ENCODE assay signal across 10 mouse cellular contexts in the genomic region with DNA sequence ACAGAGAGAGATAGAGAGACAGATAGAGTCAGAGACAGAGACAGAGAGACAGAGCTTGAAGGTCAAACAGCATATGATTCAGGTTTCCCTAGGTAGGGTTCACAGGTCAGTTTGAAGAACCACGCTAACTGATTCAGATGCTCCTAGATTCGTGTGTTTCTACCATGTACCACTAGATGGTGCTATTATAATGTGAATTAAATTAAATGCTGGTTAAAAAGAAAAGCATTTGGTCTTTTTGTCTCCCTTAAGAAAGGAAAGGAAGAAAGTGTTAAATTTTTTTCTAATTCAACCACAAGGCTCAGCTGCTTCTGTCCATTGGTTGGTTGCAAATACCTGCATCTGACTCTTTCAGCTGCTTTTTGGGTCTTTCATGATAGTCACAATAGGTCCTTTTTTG. TPM values are rescaled to one million over a fixed set of nuclear protein-coding genes. Genes with fewer than 3 reads are reported as not detected.
A peak's percentile ranks its signal among the peaks of the same experiment; 100 is the strongest.
DNase-seq lines count a peak whose midpoint lies in the region; ATAC-seq and TF ChIP-seq lines count a peak whose summit lies in the region.
"Had no signal": no experiment of that assay in that cellular context is flagged by ENCODE, and none has a peak within 500 bp of the region (broad histone marks: within the 10 kb centered on the region; RNA-seq: fewer than 3 reads in every experiment).

No protein-coding gene starts in this region.

- H3K27ac ChIP-seq in hindbrain, postnatal 0 days: no peak overlapping the region
- H3K27ac ChIP-seq in hindbrain, embryonic 12.5 days: no peak overlapping the region
- no peak overlapping the region; the same call in 1 of the 2 replicates for H3K27ac ChIP-seq in thymus, adult 2 months (ENCODE audit: control insufficient read depth, insufficient read depth, low read length)
- H3K27ac ChIP-seq: neural tube, embryonic 12.5 days had no signal

- WGBS in hindbrain, postnatal 0 days: 6% methylated on average over 2 of the region's 2 CpGs
- 4% methylated on average over 2 of the region's 2 CpGs for WGBS in hindbrain, embryonic 12.5 days
- 7% methylated on average over 2 of the region's 2 CpGs for WGBS in thymus, adult 2 months

- ATAC-seq in hindbrain, postnatal 0 days: no peak
- no peak for ATAC-seq in hindbrain, embryonic 12.5 days (ENCODE audit: low FRiP score)

- peak; percentile 67 for DNase-seq in hindbrain, postnatal 0 days (ENCODE audit: low spot score)
- peak; percentile 57 for DNase-seq in thymus, postnatal 0 days (ENCODE audit: low spot score)
- DNase-seq in thymus, adult 2 months: no peak
- peak; percentile 25 for DNase-seq in embryo, embryonic 9.5 days (ENCODE audit: extremely low spot score)
- DNase-seq in cerebellum, adult 18-20 months: no peak
- DNase-seq in gastrocnemius, adult 8-10 months (ENCODE audit: low spot score in 2 of 2): no peak
- DNase-seq in layer of hippocampus, adult 11-12 months (ENCODE audit: low spot score): no peak
- DNase-seq: gastrocnemius, postnatal 25 days had no signal

- H3K4me3 ChIP-seq in hindbrain, postnatal 0 days (ENCODE audit: low read length): no peak overlapping the region
- H3K4me3 ChIP-seq in hindbrain, embryonic 12.5 days: no peak overlapping the region
- no peak overlapping the region for H3K4me3 ChIP-seq in thymus, adult 2 months (ENCODE audit: control insufficient read depth, insufficient read depth, low read length)
- H3K4me3 ChIP-seq: neural tube, embryonic 12.5 days had no signal

- TF ChIP-seq CTCF in hindbrain, postnatal 0 days (IDR thresholded peaks at IDR 0.05; ENCODE audit: low read depth): peak; percentile 62
- no peak for TF ChIP-seq CTCF in thymus, adult 2 months (IDR thresholded peaks at IDR 0.05; ENCODE audit: borderline replicate concordance, control insufficient read depth, extremely low read depth, insufficient read depth, low read length, poor library complexity)

- no peaks in the 10 kb centered on the region for H3K36me3 ChIP-seq in hindbrain, postnatal 0 days (ENCODE audit: insufficient read depth, low read length)
- H3K36me3 ChIP-seq in hindbrain, embryonic 12.5 days: no peaks in the 10 kb centered on the region
- H3K36me3 ChIP-seq in thymus, adult 2 months (ENCODE audit: control insufficient read depth, insufficient read depth, low read length): no peaks in the 10 kb centered on the region
- H3K36me3 ChIP-seq: neural tube, embryonic 12.5 days had no signal

- H3K4me1 ChIP-seq in hindbrain, postnatal 0 days (ENCODE audit: insufficient read depth, low read length): no peaks in the 10 kb centered on the region
- H3K4me1 ChIP-seq in hindbrain, embryonic 12.5 days: no peaks in the 10 kb centered on the region
- peaks cover 2% of the 10 kb centered on the region; the same call in 1 of the 2 replicates for H3K4me1 ChIP-seq in thymus, adult 2 months (replicated peaks; ENCODE audit: control insufficient read depth, insufficient read depth, low read length)
- H3K4me1 ChIP-seq: neural tube, embryonic 12.5 days had no signal

- H3K9ac ChIP-seq in hindbrain, postnatal 0 days (replicated peaks; ENCODE audit: low read length): no peak overlapping the region
- no peak overlapping the region for H3K9ac ChIP-seq in hindbrain, embryonic 12.5 days
- H3K9ac ChIP-seq: neural tube, embryonic 12.5 days had no signal

- H3K4me2 ChIP-seq in hindbrain, postnatal 0 days (ENCODE audit: low read depth, low read length): no peak overlapping the region
- H3K4me2 ChIP-seq in hindbrain, embryonic 12.5 days (replicated peaks): no peak overlapping the region
- H3K4me2 ChIP-seq: neural tube, embryonic 12.5 days had no signal

- no peaks in the 10 kb centered on the region for H3K27me3 ChIP-seq in hindbrain, postnatal 0 days (ENCODE audit: insufficient read depth, low read length)
- H3K27me3 ChIP-seq in hindbrain, embryonic 12.5 days: no peaks in the 10 kb centered on the region
- H3K27me3 ChIP-seq in thymus, adult 2 months (ENCODE audit: control insufficient read depth, insufficient read depth, low read length): no peaks in the 10 kb centered on the region
- H3K27me3 ChIP-seq: neural tube, embryonic 12.5 days had no signal

- H3K9me3 ChIP-seq in hindbrain, postnatal 0 days (ENCODE audit: low read length): no peaks in the 10 kb centered on the region
- H3K9me3 ChIP-seq in hindbrain, embryonic 12.5 days (replicated peaks): no peaks in the 10 kb centered on the region
- H3K9me3 ChIP-seq: neural tube, embryonic 12.5 days had no signal

- TF ChIP-seq POLR2A in thymus, adult 2 months (IDR thresholded peaks at IDR 0.05; ENCODE audit: control insufficient read depth, extremely low read depth, insufficient read depth, low read length, poor library complexity): no peak

RNA-seq across cellular contexts. Expression of a gene that starts 45.8 kb away (rescaled TPM):
- total RNA-seq in hindbrain, postnatal 0 days (2014; rRNA removed): 1.2 and 1.5 TPM in 2 replicates
- 0.52 and 0.56 TPM in 2 replicates for polyA plus RNA-seq in hindbrain, postnatal 0 days (2015; fragmentation: Nextera tagmentation; extraction: Ambion mirVana)
- polyA plus RNA-seq in hindbrain, embryonic 12.5 days (2016; fragmentation: Nextera tagmentation; extraction: Ambion mirVana): 5.6 and 14.7 TPM in 2 replicates
- polyA plus RNA-seq in thymus, postnatal 0 days (2015; fragmentation: Nextera tagmentation; extraction: Ambion mirVana): 1.2 and 1.3 TPM in 2 replicates
- polyA plus RNA-seq in thymus, adult 2 months (2012; rRNA removed): 0.11 and 0.24 TPM in 2 replicates
- total RNA-seq in gastrocnemius, adult 8-10 months (2022): under 1 TPM; 0.46 to 0.56 (median 0.48) TPM

Comparison
In these comparisons a context has a peak if more than half of its experiments do, and no peak if none do; other contexts are left out.
1. DNase-seq: peak in hindbrain, postnatal 0 days (single experiment), thymus, postnatal 0 days (single experiment) and embryo, embryonic 9.5 days (single experiment); none in thymus, adult 2 months (single experiment), cerebellum, adult 18-20 months (0 of 2), gastrocnemius, adult 8-10 months (0 of 2) and layer of hippocampus, adult 11-12 months (single experiment).